ENCODE assay signal across 24 mouse cellular contexts in the genomic region with DNA sequence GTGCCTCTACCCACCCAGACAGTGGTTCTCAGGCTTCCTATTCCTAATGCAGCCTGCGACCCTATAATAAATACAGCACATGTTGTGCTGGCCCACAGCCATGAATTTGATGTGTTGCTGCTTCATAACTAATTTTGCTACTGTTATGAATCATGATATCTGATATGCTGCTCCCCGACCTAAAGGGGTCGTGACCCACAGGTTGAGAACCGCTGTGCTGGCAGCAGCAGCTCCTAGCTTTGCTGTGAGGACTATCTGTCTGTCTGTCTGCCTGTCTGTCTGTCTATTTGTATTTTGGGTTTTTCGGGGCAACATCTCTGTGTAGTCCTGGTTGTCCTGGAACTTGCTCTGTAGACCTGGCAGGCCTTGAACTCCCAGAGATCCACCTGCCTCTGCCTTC. TPM values are rescaled to one million over a fixed set of nuclear protein-coding genes. Genes with fewer than 3 reads are reported as not detected.
DNase-seq lines count a peak whose midpoint lies in the region; ATAC-seq lines count a peak whose summit lies in the region.
"Had no signal": no experiment of that assay in that cellular context is flagged by ENCODE, and none has a peak within 500 bp of the region (broad histone marks: within the 10 kb centered on the region; RNA-seq: fewer than 3 reads in every experiment).

No protein-coding gene starts in this region.

- WGBS in limb, embryonic 15.5 days = 83% methylated on average over 5 of the region's 5 CpGs
- WGBS in limb, embryonic 10.5 days = 89% methylated on average over 5 of the region's 5 CpGs
- WGBS in forebrain, embryonic 14.5 days = 87% methylated on average over 5 of the region's 5 CpGs

- no peaks in the 10 kb centered on the region; the same call in 1 of the 2 replicates for H3K27me3 ChIP-seq in limb, embryonic 15.5 days
- no peaks in the 10 kb centered on the region for H3K27me3 ChIP-seq in limb, embryonic 10.5 days (ENCODE audit: low read depth, poor library complexity, severe bottlenecking)
- peaks cover 16% of the 10 kb centered on the region; the same call in 1 of the 2 replicates for H3K27me3 ChIP-seq in forebrain, embryonic 14.5 days (replicated peaks; ENCODE audit: control insufficient read depth, insufficient read depth, low read length)
- H3K27me3 ChIP-seq: heart, embryonic 13.5 days; lung, embryonic 15.5 days had no signal

- ATAC-seq in limb, embryonic 15.5 days (ENCODE audit: insufficient number of reproducible peaks, low FRiP score, low TSS enrichment, low read depth) = no peak
- ATAC-seq in CD4-positive, CD25-positive, alpha-beta regulatory T cell, adult 4 months = peak; percentile 23
- peak; percentile 21 for ATAC-seq in inflammation-experienced regulatory T-cells, adult 6 months
- no peak for ATAC-seq in forebrain, embryonic 14.5 days
- ATAC-seq: hindbrain, embryonic 16.5 days had no signal

- no peaks in the 10 kb centered on the region for H3K36me3 ChIP-seq in limb, embryonic 15.5 days
- H3K36me3 ChIP-seq in limb, embryonic 10.5 days = peaks cover 68% of the 10 kb centered on the region
- no peaks in the 10 kb centered on the region for H3K36me3 ChIP-seq in forebrain, embryonic 14.5 days (ENCODE audit: control insufficient read depth, insufficient read depth, low read length)
- H3K36me3 ChIP-seq: embryonic facial prominence, embryonic 15.5 days; lung, embryonic 15.5 days; neural tube, embryonic 12.5 days had no signal

- no peak for DNase-seq in limb, embryonic 10.5 days (ENCODE audit: low spot score)
- DNase-seq in 416B (ENCODE audit: low read depth) = peak; percentile 38
- no peak for DNase-seq in ovary, postnatal 10 days (ENCODE audit: low spot score)
- no peak for DNase-seq in forebrain, embryonic 14.5 days (ENCODE audit: low spot score)
- DNase-seq in left cerebral cortex, adult 9 months (ENCODE audit: low spot score in 2 of 2) = no peak
- DNase-seq: adrenal gland, postnatal 36 days; cerebellum, postnatal 14 days; embryo, embryonic 11 days; gastrocnemius, postnatal 36 days; heart, postnatal 4 days; kidney, adult 18-20 months; kidney, postnatal 10 days; right cerebral cortex, postnatal 14 days had no signal

- H3K4me3 ChIP-seq in limb, embryonic 15.5 days = no peak overlapping the region
- H3K4me3 ChIP-seq in limb, embryonic 10.5 days = no peak overlapping the region
- H3K4me3 ChIP-seq in forebrain, embryonic 14.5 days (ENCODE audit: low read depth, low read length) = no peak overlapping the region
- H3K4me3 ChIP-seq: embryonic facial prominence, embryonic 15.5 days; forebrain, embryonic 10.5 days; heart, embryonic 13.5 days; left cerebral cortex, adult 2 months; limb, embryonic 12.5 days; lung, embryonic 15.5 days; neural tube, embryonic 12.5 days had no signal

- H3K4me2 ChIP-seq in limb, embryonic 15.5 days = no peak overlapping the region
- H3K4me2 ChIP-seq in forebrain, embryonic 14.5 days (ENCODE audit: low read length) = no peak overlapping the region
- H3K4me2 ChIP-seq: embryonic facial prominence, embryonic 15.5 days; heart, embryonic 13.5 days; limb, embryonic 12.5 days; lung, embryonic 15.5 days had no signal

- 0 out of 2 replicates have a peak overlapping the region, but pooled peaks have one; percentile 1 for H3K27ac ChIP-seq in limb, embryonic 15.5 days
- no peak overlapping the region for H3K27ac ChIP-seq in limb, embryonic 10.5 days
- no peak overlapping the region for H3K27ac ChIP-seq in forebrain, embryonic 14.5 days (ENCODE audit: low read depth, low read length)
- H3K27ac ChIP-seq: embryonic facial prominence, embryonic 15.5 days; forebrain, embryonic 10.5 days; heart, embryonic 13.5 days; left cerebral cortex, adult 2 months; lung, embryonic 15.5 days; neural tube, embryonic 12.5 days had no signal

- no peaks in the 10 kb centered on the region for H3K9me3 ChIP-seq in limb, embryonic 15.5 days
- H3K9me3 ChIP-seq in limb, embryonic 10.5 days (replicated peaks) = no peaks in the 10 kb centered on the region
- H3K9me3 ChIP-seq in forebrain, embryonic 14.5 days (replicated peaks; ENCODE audit: control insufficient read depth, low read length) = no peaks in the 10 kb centered on the region
- H3K9me3 ChIP-seq: embryonic facial prominence, embryonic 15.5 days; forebrain, embryonic 10.5 days; heart, embryonic 13.5 days; limb, embryonic 12.5 days; lung, embryonic 15.5 days; neural tube, embryonic 12.5 days had no signal

- peaks cover 27% of the 10 kb centered on the region for H3K4me1 ChIP-seq in limb, embryonic 15.5 days
- H3K4me1 ChIP-seq in limb, embryonic 10.5 days = peaks cover 45% of the 10 kb centered on the region
- no peaks in the 10 kb centered on the region for H3K4me1 ChIP-seq in forebrain, embryonic 14.5 days (ENCODE audit: control insufficient read depth, insufficient read depth, low read length)

- H3K9ac ChIP-seq in limb, embryonic 15.5 days = no peak overlapping the region
- H3K9ac ChIP-seq in forebrain, embryonic 14.5 days (ENCODE audit: low read length) = no peak overlapping the region
- H3K9ac ChIP-seq: embryonic facial prominence, embryonic 15.5 days; limb, embryonic 12.5 days; lung, embryonic 15.5 days; neural tube, embryonic 12.5 days had no signal

RNA-seq across cellular contexts. Expression of a gene that starts 7.3 kb away (rescaled TPM):
- polyA plus RNA-seq in limb, embryonic 15.5 days (2015; fragmentation: Nextera tagmentation; extraction: Ambion mirVana) = 5.3 and 6.4 TPM in 2 replicates
- 14.9 and 15.5 TPM in 2 replicates for polyA plus RNA-seq in limb, embryonic 10.5 days (2016; fragmentation: Nextera tagmentation; extraction: Ambion mirVana)
- polyA plus RNA-seq in CD4-positive, CD25-positive, alpha-beta regulatory T cell, adult 4 months (2017; shearing (Covaris generic)) = 100 to 1,000 TPM; 233 to 369 TPM
- polyA plus RNA-seq in inflammation-experienced regulatory T-cells, adult 6 months (2017; shearing (Covaris generic)) = 100 to 1,000 TPM; 242 to 254 (median 251) TPM
- 1.1 and 1.5 TPM in 2 replicates for polyA plus RNA-seq in forebrain, embryonic 14.5 days (2014; fragmentation: Nextera tagmentation; extraction: Ambion mirVana)

RNA-seq across cellular contexts. Expression of a gene that starts 15.8 kb away (rescaled TPM):
- 213 and 217 TPM in 2 replicates for polyA plus RNA-seq in limb, embryonic 15.5 days (2015; fragmentation: Nextera tagmentation; extraction: Ambion mirVana)
- polyA plus RNA-seq in limb, embryonic 10.5 days (2016; fragmentation: Nextera tagmentation; extraction: Ambion mirVana) = 319 and 357 TPM in 2 replicates
- 100 to 1,000 TPM; 194 to 220 TPM for polyA plus RNA-seq in CD4-positive, CD25-positive, alpha-beta regulatory T cell, adult 4 months (2017; shearing (Covaris generic))
- 100 to 1,000 TPM; 137 to 227 (median 211) TPM for polyA plus RNA-seq in inflammation-experienced regulatory T-cells, adult 6 months (2017; shearing (Covaris generic))
- polyA plus RNA-seq in forebrain, embryonic 14.5 days (2014; fragmentation: Nextera tagmentation; extraction: Ambion mirVana) = 205 and 219 TPM in 2 replicates

RNA-seq across cellular contexts. Expression of a gene that starts 23.2 kb away (rescaled TPM):
- polyA plus RNA-seq in limb, embryonic 15.5 days (2015; fragmentation: Nextera tagmentation; extraction: Ambion mirVana) = 432 and 471 TPM in 2 replicates
- 589 and 631 TPM in 2 replicates for polyA plus RNA-seq in limb, embryonic 10.5 days (2016; fragmentation: Nextera tagmentation; extraction: Ambion mirVana)
- 100 to 1,000 TPM; 450 to 480 TPM for polyA plus RNA-seq in CD4-positive, CD25-positive, alpha-beta regulatory T cell, adult 4 months (2017; shearing (Covaris generic))
- 100 to 1,000 TPM; 346 to 445 (median 381) TPM for polyA plus RNA-seq in inflammation-experienced regulatory T-cells, adult 6 months (2017; shearing (Covaris generic))
- 555 and 632 TPM in 2 replicates for polyA plus RNA-seq in forebrain, embryonic 14.5 days (2014; fragmentation: Nextera tagmentation; extraction: Ambion mirVana)

RNA-seq across cellular contexts. Expression of a gene that starts 27.5 kb away (rescaled TPM):
- polyA plus RNA-seq in limb, embryonic 15.5 days (2015; fragmentation: Nextera tagmentation; extraction: Ambion mirVana) = 3.3 and 3.4 TPM in 2 replicates
- polyA plus RNA-seq in limb, embryonic 10.5 days (2016; fragmentation: Nextera tagmentation; extraction: Ambion mirVana) = 2.0 and 2.3 TPM in 2 replicates
- polyA plus RNA-seq in CD4-positive, CD25-positive, alpha-beta regulatory T cell, adult 4 months (2017; shearing (Covaris generic)) = 10 to 100 TPM; 11.4 to 16.4 TPM
- polyA plus RNA-seq in inflammation-experienced regulatory T-cells, adult 6 months (2017; shearing (Covaris generic)) = 10 to 100 TPM; 10.7 to 14.2 (median 13.3) TPM
- 2.1 and 3.1 TPM in 2 replicates for polyA plus RNA-seq in forebrain, embryonic 14.5 days (2014; fragmentation: Nextera tagmentation; extraction: Ambion mirVana)

RNA-seq across cellular contexts. Expression of a gene that starts 35.4 kb away (rescaled TPM):
- polyA plus RNA-seq in limb, embryonic 15.5 days (2015; fragmentation: Nextera tagmentation; extraction: Ambion mirVana) = 264 and 270 TPM in 2 replicates
- 261 and 301 TPM in 2 replicates for polyA plus RNA-seq in limb, embryonic 10.5 days (2016; fragmentation: Nextera tagmentation; extraction: Ambion mirVana)
- polyA plus RNA-seq in CD4-positive, CD25-positive, alpha-beta regulatory T cell, adult 4 months (2017; shearing (Covaris generic)) = 100 to 1,000 TPM; 904 to 969 TPM
- polyA plus RNA-seq in inflammation-experienced regulatory T-cells, adult 6 months (2017; shearing (Covaris generic)) = 100 to 1,000 TPM; 672 to 989 (median 979) TPM
- polyA plus RNA-seq in forebrain, embryonic 14.5 days (2014; fragmentation: Nextera tagmentation; extraction: Ambion mirVana) = 33.2 and 40.0 TPM in 2 replicates

Comparison
In these comparisons a context has a peak if more than half of its experiments do, and no peak if none do; other contexts are left out.
1. ATAC-seq: peak in CD4-positive, CD25-positive, alpha-beta regulatory T cell, adult 4 months (single experiment) and inflammation-experienced regulatory T-cells, adult 6 months (single experiment); none in limb, embryonic 15.5 days (single experiment) and forebrain, embryonic 14.5 days (single experiment).
2. RNA of a gene that starts 7.3 kb away (polyA plus RNA-seq): 233 to 369 TPM in CD4-positive, CD25-positive, alpha-beta regulatory T cell, adult 4 months and 242 to 254 TPM in inflammation-experienced regulatory T-cells, adult 6 months; 14.9 to 15.5 TPM in limb, embryonic 10.5 days, 5.3 to 6.4 TPM in limb, embryonic 15.5 days and 1.1 to 1.5 TPM in forebrain, embryonic 14.5 days; every median in the first group is over 10 times any median in the second.